Comparison of ENCODE assay signal across 8 mouse cellular contexts in the genomic region with DNA sequence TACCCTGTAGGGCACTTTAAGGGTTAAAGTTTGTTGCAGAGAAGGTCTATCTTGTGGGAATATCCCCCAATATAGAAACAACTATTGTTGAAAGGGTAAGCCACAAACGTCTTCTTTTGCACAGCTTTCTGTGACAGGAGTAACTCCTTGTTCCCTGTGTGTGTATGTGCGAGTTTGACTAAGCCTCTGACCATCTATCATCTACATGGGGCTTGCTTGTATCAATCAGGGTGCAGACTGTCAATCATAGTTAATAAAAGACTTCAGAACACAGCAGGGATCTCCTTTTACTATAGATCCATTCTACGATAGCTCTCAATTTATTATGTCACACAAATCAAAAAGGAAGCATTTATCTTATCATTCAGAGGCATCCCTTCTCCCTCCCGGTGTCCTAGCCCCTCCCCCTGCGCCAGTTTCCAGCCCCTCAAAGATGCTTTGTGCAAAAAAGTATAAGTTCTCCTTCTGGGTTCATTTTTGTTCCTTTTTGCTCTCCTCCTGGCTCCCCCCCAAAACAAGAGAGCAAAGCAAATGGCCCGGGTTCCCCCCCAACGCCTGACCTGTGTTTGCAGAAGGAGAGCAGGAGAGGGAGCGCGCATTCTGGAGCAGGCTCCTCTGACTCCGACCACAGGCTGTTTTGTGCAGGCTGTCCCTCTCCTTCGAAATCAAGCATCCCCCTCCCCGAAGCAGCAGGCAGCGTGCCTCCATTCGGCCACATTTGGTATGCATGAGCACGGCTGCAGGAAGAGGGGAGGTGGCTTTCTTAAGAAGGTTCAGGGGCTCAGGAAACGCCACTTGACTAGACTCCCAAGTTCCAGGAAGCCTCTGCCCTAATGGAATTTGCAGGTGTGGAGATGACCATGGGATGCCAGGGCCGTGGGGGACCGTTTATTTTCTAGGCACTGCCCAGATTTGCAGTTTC.
DNase-seq lines count a peak whose midpoint lies in the region; ATAC-seq lines count a peak whose summit lies in the region.

No protein-coding gene starts in this region.

- H3K4me3 ChIP-seq in heart, embryonic 15.5 days: peak overlapping the region; percentile 42

- no peaks in the 10 kb centered on the region for H3K36me3 ChIP-seq in heart, embryonic 15.5 days

- H3K9me3 ChIP-seq in heart, embryonic 15.5 days (replicated peaks): no peaks in the 10 kb centered on the region

- no peak for DNase-seq in frontal cortex, adult 2 months (ENCODE audit: extremely low spot score in 1 of 2, low spot score in 1 of 2)
- peak; percentile 57 to 58 for DNase-seq in right cerebral cortex, postnatal 10 days (ENCODE audit: low spot score in 2 of 2)
- DNase-seq in right cerebral cortex, adult 18-20 months: no peak
- DNase-seq in mesoderm, embryonic 11.5 days (ENCODE audit: low read depth, low spot score): peak; percentile 53
- no peak for DNase-seq in thymus, postnatal 10 days (ENCODE audit: low spot score in 2 of 2)
- no peak for DNase-seq in adrenal gland, postnatal 10 days

- peaks cover 9% of the 10 kb centered on the region for H3K4me1 ChIP-seq in heart, embryonic 15.5 days (replicated peaks)

- ATAC-seq in frontal cortex, adult (ENCODE audit: low TSS enrichment): peak; percentile 48
- ATAC-seq in heart, embryonic 15.5 days (replicated peaks; ENCODE audit: insufficient number of reproducible peaks, insufficient read depth, low FRiP score, low read depth): 0 out of 2 replicates have a peak, but pooled peaks have one; percentile 35

- H3K27me3 ChIP-seq in heart, embryonic 15.5 days: no peaks in the 10 kb centered on the region

- H3K4me2 ChIP-seq in heart, embryonic 15.5 days: peak overlapping the region; percentile 70

- no peak overlapping the region for H3K27ac ChIP-seq in heart, embryonic 15.5 days

- WGBS in heart, embryonic 15.5 days: 6% methylated on average over 18 of the region's 18 CpGs

- H3K9ac ChIP-seq in heart, embryonic 15.5 days: peak overlapping the region; percentile 21; the same call in 1 of the 2 replicates

Comparison
In these comparisons a context has a peak if more than half of its experiments do, and no peak if none do; other contexts are left out.
1. DNase-seq: peak in right cerebral cortex, postnatal 10 days (2 of 2) and mesoderm, embryonic 11.5 days (single experiment); none in frontal cortex, adult 2 months (0 of 2), right cerebral cortex, adult 18-20 months (single experiment), thymus, postnatal 10 days (0 of 2) and adrenal gland, postnatal 10 days (single experiment).